Mouse (Mus musculus): ENCODE measurements around the gene Igfbp7. TPM values are rescaled to one million over a fixed set of nuclear protein-coding genes. Genes with fewer than 3 reads are reported as not detected.

Gene Igfbp7
- polyA plus RNA-seq, 1 experiment = 201 TPM

- no peaks in the 10 kb centered on the region for H3K79me2 ChIP-seq (ENCODE audit: control insufficient read depth, insufficient read depth)
- H3K4me2 ChIP-seq (ENCODE audit: low read depth) = no peak overlapping the region
- H3K36me3 ChIP-seq (ENCODE audit: control insufficient read depth, insufficient read depth) = no peaks in the 10 kb centered on the region
- no peak overlapping the region for H3K4me3 ChIP-seq
- TF ChIP-seq TCF3 (IDR thresholded peaks at IDR 0.05; ENCODE audit: insufficient read length, low read depth) (no peak), MAX (IDR thresholded peaks at IDR 0.05; ENCODE audit: low read depth) (no peak), TCF12 (IDR thresholded peaks at IDR 0.05; ENCODE audit: insufficient read depth, poor library complexity, severe bottlenecking) (no peak), MYOD1 (IDR thresholded peaks at IDR 0.05; ENCODE audit: control insufficient read depth in 1 of 3, insufficient read length in 2 of 3, low read depth in 2 of 3) (no peak), CEBPB (IDR thresholded peaks at IDR 0.05; ENCODE audit: insufficient read depth, poor library complexity, severe bottlenecking) (no peak), POLR2AphosphoS2 (IDR thresholded peaks at IDR 0.05; ENCODE audit: insufficient read length, low read depth) (no peak), POLR2A (IDR thresholded peaks at IDR 0.05; ENCODE audit: insufficient read length, low read depth) (no peak), MYOG (IDR thresholded peaks at IDR 0.05; ENCODE audit: control insufficient read depth in 1 of 3, insufficient read depth in 1 of 3, insufficient read length in 2 of 3, low read depth in 2 of 3) (no peak), USF1 (IDR thresholded peaks at IDR 0.05; ENCODE audit: low read depth) (no peak), SRF (IDR thresholded peaks at IDR 0.05; ENCODE audit: control insufficient read depth, insufficient read length, low read depth) (no peak)
- H3K27me3 ChIP-seq (ENCODE audit: control insufficient read depth, insufficient read depth, insufficient read length) = peaks cover 15% of the 10 kb centered on the region
- no peak overlapping the region for H3ac ChIP-seq (ENCODE audit: control insufficient read depth, insufficient read length)
Observed at GRCm38 (mm10) chr5:77433119-77433518, 25.3 kb upstream of the Igfbp7 start.

DNA sequence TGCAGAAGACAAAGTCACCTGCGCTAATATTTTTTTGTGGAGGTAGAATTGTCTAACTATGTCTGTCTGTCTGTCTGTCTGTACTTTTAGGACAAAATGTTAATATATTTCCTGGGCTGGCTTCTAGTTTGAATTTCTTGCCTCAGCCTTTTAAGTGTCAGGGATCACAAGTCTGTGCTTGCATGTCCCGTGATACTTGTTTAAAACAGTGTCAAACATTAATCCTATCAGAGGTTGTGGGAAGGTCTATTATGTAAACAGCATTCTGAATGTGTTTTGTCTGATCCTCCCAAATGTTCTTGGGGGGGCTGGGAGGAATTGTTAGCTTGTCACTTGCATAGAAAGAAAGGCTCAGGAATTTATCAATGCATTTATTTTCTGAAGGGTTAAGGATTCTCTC lies 24.6 kb upstream of the Igfbp7 start:
- Histone ChIP-seq H3K36me3 (ENCODE audit: control insufficient read depth, insufficient read depth) (no peaks in the 10 kb centered on the region), H3K4me2 (ENCODE audit: low read depth) (no peak overlapping the region), H3K79me2 (ENCODE audit: control insufficient read depth, insufficient read depth) (no peaks in the 10 kb centered on the region), H3ac (ENCODE audit: control insufficient read depth, insufficient read length) (no peak overlapping the region), H3K4me3 (no peak overlapping the region), H3K27me3 (ENCODE audit: control insufficient read depth, insufficient read depth, insufficient read length) (peaks cover 15% of the 10 kb centered on the region)
- TF ChIP-seq MAX (IDR thresholded peaks at IDR 0.05; ENCODE audit: low read depth) (no peak), CEBPB (IDR thresholded peaks at IDR 0.05; ENCODE audit: insufficient read depth, poor library complexity, severe bottlenecking) (no peak), POLR2AphosphoS2 (IDR thresholded peaks at IDR 0.05; ENCODE audit: insufficient read length, low read depth) (no peak), E2F4 (IDR thresholded peaks at IDR 0.05; ENCODE audit: insufficient read depth) (no peak), MYOD1 (IDR thresholded peaks at IDR 0.05; ENCODE audit: control insufficient read depth in 1 of 3, insufficient read length in 2 of 3, low read depth in 2 of 3) (no peak), TCF3 (IDR thresholded peaks at IDR 0.05; ENCODE audit: insufficient read length, low read depth) (no peak), TCF12 (IDR thresholded peaks at IDR 0.05; ENCODE audit: insufficient read depth, poor library complexity, severe bottlenecking) (no peak), REST (IDR thresholded peaks at IDR 0.05; ENCODE audit: insufficient read depth, insufficient read length) (no peak), USF1 (IDR thresholded peaks at IDR 0.05; ENCODE audit: low read depth) (no peak), SRF (IDR thresholded peaks at IDR 0.05; ENCODE audit: control insufficient read depth, insufficient read length, low read depth) (no peak), MYOG (IDR thresholded peaks at IDR 0.05; ENCODE audit: control insufficient read depth in 1 of 3, insufficient read depth in 1 of 3, insufficient read length in 2 of 3, low read depth in 2 of 3) (no peak), POLR2A (IDR thresholded peaks at IDR 0.05; ENCODE audit: insufficient read length, low read depth) (no peak)

- no peak overlapping the region for H3ac ChIP-seq (ENCODE audit: control insufficient read depth, insufficient read length)
- H3K4me3 ChIP-seq = no peak overlapping the region
- TF ChIP-seq TCF12 (IDR thresholded peaks at IDR 0.05; ENCODE audit: insufficient read depth, poor library complexity, severe bottlenecking) (no peak), E2F4 (IDR thresholded peaks at IDR 0.05; ENCODE audit: insufficient read depth) (no peak), MYOD1 (IDR thresholded peaks at IDR 0.05; ENCODE audit: control insufficient read depth in 1 of 3, insufficient read length in 2 of 3, low read depth in 2 of 3) (no peak), TCF3 (IDR thresholded peaks at IDR 0.05; ENCODE audit: insufficient read length, low read depth) (no peak), MAX (IDR thresholded peaks at IDR 0.05; ENCODE audit: low read depth) (no peak), USF1 (IDR thresholded peaks at IDR 0.05; ENCODE audit: low read depth) (no peak), REST (IDR thresholded peaks at IDR 0.05; ENCODE audit: insufficient read depth, insufficient read length) (no peak), MYOG (IDR thresholded peaks at IDR 0.05; ENCODE audit: control insufficient read depth in 1 of 3, insufficient read depth in 1 of 3, insufficient read length in 2 of 3, low read depth in 2 of 3) (no peak)
- no peak overlapping the region for H3K4me2 ChIP-seq (ENCODE audit: low read depth)
- no peaks in the 10 kb centered on the region for H3K36me3 ChIP-seq (ENCODE audit: control insufficient read depth, insufficient read depth)
- peaks cover 9% of the 10 kb centered on the region for H3K27me3 ChIP-seq (ENCODE audit: control insufficient read depth, insufficient read depth, insufficient read length)
- H3K79me2 ChIP-seq (ENCODE audit: control insufficient read depth, insufficient read depth) = no peaks in the 10 kb centered on the region
Observed at GRCm38 (mm10) chr5:77431068-77431467, 23.2 kb upstream of the Igfbp7 start.

GRCm38 (mm10) chr5:77430471-77430870 lies 22.6 kb upstream of the Igfbp7 start:
- TF ChIP-seq TCF3 (IDR thresholded peaks at IDR 0.05; ENCODE audit: insufficient read length, low read depth) (no peak), CEBPB (IDR thresholded peaks at IDR 0.05; ENCODE audit: insufficient read depth, poor library complexity, severe bottlenecking) (no peak), E2F4 (IDR thresholded peaks at IDR 0.05; ENCODE audit: insufficient read depth) (no peak), MYOG (IDR thresholded peaks at IDR 0.05; ENCODE audit: control insufficient read depth in 1 of 3, insufficient read depth in 1 of 3, insufficient read length in 2 of 3, low read depth in 2 of 3) (no peak), SRF (IDR thresholded peaks at IDR 0.05; ENCODE audit: control insufficient read depth, insufficient read length, low read depth) (no peak)
- H3K4me2 ChIP-seq (ENCODE audit: low read depth) = no peak overlapping the region
- no peak overlapping the region for H3K4me3 ChIP-seq
- H3ac ChIP-seq (ENCODE audit: control insufficient read depth, insufficient read length) = no peak overlapping the region
- H3K79me2 ChIP-seq (ENCODE audit: control insufficient read depth, insufficient read depth) = no peaks in the 10 kb centered on the region
- H3K36me3 ChIP-seq (ENCODE audit: control insufficient read depth, insufficient read depth) = no peaks in the 10 kb centered on the region
- H3K27me3 ChIP-seq (ENCODE audit: control insufficient read depth, insufficient read depth, insufficient read length) = peaks cover 8% of the 10 kb centered on the region

DNA sequence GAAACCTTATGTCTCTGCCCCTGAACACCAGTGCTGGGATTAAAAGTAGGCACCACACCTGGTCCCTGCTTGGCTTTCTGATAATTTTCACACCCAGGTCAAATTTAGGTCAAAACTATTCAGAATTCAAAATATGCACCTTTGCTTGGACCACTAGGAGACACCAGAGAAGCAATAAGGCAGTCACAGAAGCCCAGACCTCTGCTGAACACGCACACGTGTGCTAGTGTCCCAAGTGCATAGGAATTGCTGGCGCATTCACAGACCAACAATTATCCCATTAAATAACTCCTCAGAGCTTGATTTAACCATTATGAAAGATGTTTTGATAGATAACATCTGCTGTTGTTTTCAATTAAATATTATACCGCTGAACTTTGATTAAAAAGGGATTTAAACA lies 22.2 kb upstream of the Igfbp7 start:
- H3ac ChIP-seq (ENCODE audit: control insufficient read depth, insufficient read length) = no peak overlapping the region
- no peak overlapping the region for H3K4me2 ChIP-seq (ENCODE audit: low read depth)
- peaks cover 5% of the 10 kb centered on the region for H3K27me3 ChIP-seq (ENCODE audit: control insufficient read depth, insufficient read depth, insufficient read length)
- TF ChIP-seq SRF (IDR thresholded peaks at IDR 0.05; ENCODE audit: control insufficient read depth, insufficient read length, low read depth) (no peak), REST (IDR thresholded peaks at IDR 0.05; ENCODE audit: insufficient read depth, insufficient read length) (no peak), MAX (IDR thresholded peaks at IDR 0.05; ENCODE audit: low read depth) (no peak), MYOG (IDR thresholded peaks at IDR 0.05; ENCODE audit: control insufficient read depth in 1 of 3, insufficient read depth in 1 of 3, insufficient read length in 2 of 3, low read depth in 2 of 3) (no peak), TCF12 (IDR thresholded peaks at IDR 0.05; ENCODE audit: insufficient read depth, poor library complexity, severe bottlenecking) (no peak)
- no peak overlapping the region for H3K4me3 ChIP-seq
- no peaks in the 10 kb centered on the region for H3K79me2 ChIP-seq (ENCODE audit: control insufficient read depth, insufficient read depth)
- H3K36me3 ChIP-seq (ENCODE audit: control insufficient read depth, insufficient read depth) = no peaks in the 10 kb centered on the region
